Mouse (Mus musculus) MEL (cell line): ENCODE data around the gene Dcun1d2. TPM values are rescaled to one million over a fixed set of nuclear protein-coding genes. Genes with fewer than 3 reads are reported as not detected.

ENCODE experiments used
- DNase-seq: peaks from one replicate; pipeline ENCODE4 v3.0.0; 2011; ENCODE audit warnings: low read depth, low spot score
- H3K27ac ChIP-seq: 2 replicates; pipeline ENCODE4 v1.5.1; 2012; ENCODE audit warnings: low read depth, mild to moderate bottlenecking, control low read depth, low read length, moderate library complexity; ENCODE audit not compliant: control insufficient read depth
- H3K27me3 ChIP-seq, 2 experiments: fragments of 150-350 bp in 1 of 2; sonication (generic) in 1 of 2; 2 replicates each; pipeline ENCODE4 v1.6.1; 2012; ENCODE audit warnings: low read length in 2 of 2, mild to moderate bottlenecking in 2 of 2, improper control_type of control experiment in 1 of 2, moderate library complexity in 1 of 2; ENCODE audit not compliant: insufficient read depth in 2 of 2, control insufficient read depth in 1 of 2
- H3K36me3 ChIP-seq, 2 experiments: 2 replicates each; pipeline ENCODE4 v1.6.1; 2012 to 2014; ENCODE audit warnings: low read length in 2 of 2, improper control_type of control experiment in 1 of 2, inconsistent platforms in 1 of 2, mild to moderate bottlenecking in 1 of 2; ENCODE audit not compliant: insufficient read depth in 2 of 2, control insufficient read depth in 1 of 2
- H3K4me1 ChIP-seq, 2 experiments: fragments of 150-350 bp in 1 of 2; sonication (generic) in 1 of 2; 2 replicates each; pipeline ENCODE4 v1.6.1; 2012; ENCODE audit warnings: low read length in 2 of 2, improper control_type of control experiment in 1 of 2, mild to moderate bottlenecking in 1 of 2; ENCODE audit not compliant: insufficient read depth in 2 of 2, control insufficient read depth in 1 of 2
- H3K4me3 ChIP-seq, 2 experiments: fragments of 150-350 bp in 1 of 2; sonication (generic) in 1 of 2; 2 replicates each; pipeline ENCODE4 v1.5.1; 2012; ENCODE audit warnings: low read depth in 2 of 2, low read length in 2 of 2, mild to moderate bottlenecking in 2 of 2, moderate library complexity in 2 of 2, control low read depth in 1 of 2, improper control_type of control experiment in 1 of 2; ENCODE audit not compliant: control insufficient read depth in 1 of 2, insufficient read depth in 1 of 2
- H3K79me2 ChIP-seq: 2 replicates; pipeline ENCODE4 v1.6.1; 2012; ENCODE audit warnings: mild to moderate bottlenecking, low read length, moderate library complexity; ENCODE audit not compliant: control insufficient read depth, poor library complexity, insufficient read depth
- H3K9ac ChIP-seq: 2 replicates; pipeline ENCODE4 v1.6.1; 2012; ENCODE audit warnings: low read depth, mild to moderate bottlenecking, control low read depth, low read length, moderate library complexity; ENCODE audit not compliant: control insufficient read depth, poor library complexity, severe bottlenecking
- H3K9me3 ChIP-seq: fragments of 150-350 bp; sonication (generic); replicated peaks from 2 replicates; pipeline ENCODE4 v1.6.1; 2012; ENCODE audit warnings: mild to moderate bottlenecking, low read length, improper control_type of control experiment, moderate library complexity; ENCODE audit not compliant: insufficient read depth
- BHLHE40 ChIP-seq: IDR thresholded peaks from 2 replicates; pipeline ENCODE4 v1.6.1; 2012; ENCODE audit warnings: low read depth, mild to moderate bottlenecking, inconsistent platforms, low read length, improper control_type of control experiment, borderline replicate concordance
- CHD1 ChIP-seq: IDR thresholded peaks from 2 replicates; pipeline ENCODE4 v1.6.1; 2012; ENCODE audit warnings: low read depth, mild to moderate bottlenecking, inconsistent platforms, low read length, improper control_type of control experiment
- E2F4 ChIP-seq: IDR thresholded peaks from 2 replicates; pipeline ENCODE4 v1.6.1; 2011; ENCODE audit warnings: low read depth, low read length, improper control_type of control experiment, borderline replicate concordance
- ETS1 ChIP-seq: IDR thresholded peaks from 2 replicates; pipeline ENCODE4 v1.6.1; 2012; ENCODE audit warnings: low read depth, mild to moderate bottlenecking, inconsistent platforms, low read length, improper control_type of control experiment, moderate library complexity
- HCFC1 ChIP-seq: IDR thresholded peaks from 2 replicates; pipeline ENCODE4 v1.6.1; 2012; ENCODE audit warnings: low read depth, mild to moderate bottlenecking, inconsistent platforms, low read length, improper control_type of control experiment, moderate library complexity
- KAT2A ChIP-seq: conservative IDR thresholded peaks from 2 replicates; pipeline ENCODE4 v1.6.1; 2012; ENCODE audit warnings: low read depth, low read length, improper control_type of control experiment, inconsistent platforms
- MXI1 ChIP-seq: IDR thresholded peaks from 2 replicates; pipeline ENCODE4 v1.6.1; 2011; ENCODE audit warnings: mild to moderate bottlenecking, low read depth, low read length, improper control_type of control experiment
- MYB ChIP-seq: IDR thresholded peaks from 2 replicates; pipeline ENCODE4 v1.6.1; 2011; ENCODE audit warnings: mild to moderate bottlenecking, low read depth, low read length, improper control_type of control experiment
- MYC ChIP-seq: IDR thresholded peaks from 2 replicates; pipeline ENCODE4 v1.6.1; 2011; ENCODE audit warnings: low read depth, mild to moderate bottlenecking, low read length, improper control_type of control experiment, moderate library complexity
- NELFE ChIP-seq: IDR thresholded peaks from 2 replicates; pipeline ENCODE4 v1.6.1; 2011; ENCODE audit warnings: low read depth, low read length, improper control_type of control experiment
- NRF1 ChIP-seq: IDR thresholded peaks from 2 replicates; pipeline ENCODE4 v1.6.1; 2014; ENCODE audit warnings: low read depth, mild to moderate bottlenecking, inconsistent platforms, low read length, improper control_type of control experiment, moderate library complexity; ENCODE audit not compliant: poor library complexity, insufficient read depth, severe bottlenecking
- POLR2AphosphoS2 ChIP-seq: IDR thresholded peaks from 2 replicates; pipeline ENCODE4 v1.6.1; 2011; ENCODE audit warnings: low read length, improper control_type of control experiment
- POLR2AphosphoS5 ChIP-seq: IDR thresholded peaks from 2 replicates; pipeline ENCODE4 v1.6.1; 2012; ENCODE audit warnings: low read depth, borderline replicate concordance, mild to moderate bottlenecking, inconsistent platforms, low read length, moderate library complexity, mixed read lengths
- SIN3A ChIP-seq: IDR thresholded peaks from 2 replicates; pipeline ENCODE4 v1.6.1; 2012; ENCODE audit warnings: low read length, improper control_type of control experiment, inconsistent platforms
- SMC3 ChIP-seq: IDR thresholded peaks from 2 replicates; pipeline ENCODE4 v1.6.1; 2011; ENCODE audit warnings: low read depth, low read length, improper control_type of control experiment
- UBTF ChIP-seq: IDR thresholded peaks from 2 replicates; pipeline ENCODE4 v1.6.1; 2012; ENCODE audit warnings: low read depth, mild to moderate bottlenecking, inconsistent platforms, low read length, improper control_type of control experiment, moderate library complexity, borderline replicate concordance; ENCODE audit not compliant: insufficient read depth
- ZC3H11A ChIP-seq: IDR thresholded peaks from 2 replicates; pipeline ENCODE4 v1.6.1; 2012; ENCODE audit warnings: low read depth, mild to moderate bottlenecking, inconsistent platforms, low read length, improper control_type of control experiment
- ZNF384 ChIP-seq: IDR thresholded peaks from 2 replicates; pipeline ENCODE4 v1.6.1; 2012; ENCODE audit warnings: low read depth, mild to moderate bottlenecking, inconsistent platforms, low read length, improper control_type of control experiment
- polyA plus RNA-seq, 2 experiments: library from polyadenylated mRNA; stranded (reverse) in 1 of 2; unstranded in 1 of 2; fragments of >175 nt in 1 of 2; fragments of >200 nt in 1 of 2; gene quantifications; 2 replicates each; pipeline versions ENCODE4 v1.2.1 to v1.2.4; 2012; ENCODE audit warnings: low replicate concordance in 2 of 2, low read depth in 1 of 2; ENCODE audit not compliant: insufficient read length in 2 of 2, insufficient read depth in 1 of 2, missing spikeins in 1 of 2
- total RNA-seq: library from RNA; depleted of rRNA; stranded (reverse); fragments of 300-350 nt; gene quantifications from 2 replicates; pipeline ENCODE4 v1.2.3, GENCODE M21; 2012

Dcun1d2 gene
- total and polyA plus RNA-seq, 3 experiments: 19.1 to 19.9 TPM; not detected in 1

DNA sequence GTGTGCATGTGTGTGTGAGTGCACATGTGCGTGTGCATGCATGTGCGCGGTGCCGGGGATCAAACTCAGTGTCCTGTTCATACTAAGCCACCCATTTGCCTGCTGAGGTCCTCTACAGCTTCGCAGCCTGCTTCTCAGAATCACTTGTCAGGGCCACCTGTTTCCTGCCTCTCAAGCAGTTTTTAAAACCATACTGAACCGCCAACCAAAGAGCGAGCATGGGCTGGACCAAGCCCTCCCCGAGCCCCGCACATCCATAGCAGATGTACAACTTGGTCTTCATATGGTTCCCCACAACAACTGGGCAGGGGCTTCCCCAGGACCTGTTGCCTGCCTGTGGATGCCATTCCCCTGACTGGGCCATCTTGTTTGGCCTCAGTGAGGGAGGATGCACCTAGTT lies 47.9 kb downstream of the Dcun1d2 start:
- H3K4me3 ChIP-seq: no peak overlapping the region
- peaks cover 0 to 4% of the 10 kb centered on the region in 2 experiments; a peak in 3 of 4 replicates for H3K27me3 ChIP-seq
- no peaks in the 10 kb centered on the region for H3K4me1 ChIP-seq
- H3K9ac ChIP-seq: no peak overlapping the region
- DNase-seq: no peak
- H3K27ac ChIP-seq: no peak overlapping the region
- H3K9me3 ChIP-seq: no peaks in the 10 kb centered on the region
- H3K36me3 ChIP-seq: no peaks in the 10 kb centered on the region
- no peak for TF ChIP-seq POLR2AphosphoS2
- TF ChIP-seq NELFE: no peak
- TF ChIP-seq NRF1: no peak
- no peak for TF ChIP-seq ZNF384
- no peak for TF ChIP-seq ZC3H11A
- no peak for TF ChIP-seq POLR2AphosphoS5
- TF ChIP-seq BHLHE40: no peak
- no peak for TF ChIP-seq E2F4
- no peak for TF ChIP-seq ETS1
- TF ChIP-seq HCFC1: no peak
- TF ChIP-seq MYB: no peak
- no peak for TF ChIP-seq SIN3A
- TF ChIP-seq MXI1: no peak
- H3K79me2 ChIP-seq: no peaks in the 10 kb centered on the region

DNA sequence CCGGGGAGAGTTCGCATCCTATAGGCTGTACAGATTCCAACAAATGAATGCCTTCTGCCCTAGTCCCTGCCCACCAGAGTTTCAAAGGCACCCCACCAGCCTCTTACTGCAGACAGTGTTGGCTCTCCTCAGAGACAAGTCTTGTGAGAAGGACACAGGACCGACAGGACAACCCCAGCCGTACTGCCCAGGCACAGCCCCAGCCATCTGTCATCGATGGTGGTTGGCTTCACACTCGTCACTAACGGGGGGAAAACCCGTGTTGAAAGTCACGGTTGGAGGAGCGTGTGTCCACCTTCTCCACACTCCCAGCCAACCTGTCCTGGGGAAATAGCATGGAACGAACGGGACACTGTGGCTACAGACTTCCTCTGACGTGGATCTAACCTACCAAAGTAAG lies 53.1 kb downstream of the Dcun1d2 start:
- Histone ChIP-seq H3K79me2 (no peaks in the 10 kb centered on the region), H3K9me3 (no peaks in the 10 kb centered on the region), H3K36me3 (no peaks in the 10 kb centered on the region), H3K27me3 (peaks cover 15 to 24% of the 10 kb centered on the region in 2 experiments), H3K4me1 (no peaks in the 10 kb centered on the region), H3K4me3 (no peak overlapping the region), H3K27ac (no peak overlapping the region), H3K9ac (no peak overlapping the region)
- DNase-seq: no peak
- TF ChIP-seq SIN3A: no peak
- TF ChIP-seq UBTF: no peak
- no peak for TF ChIP-seq CHD1
- TF ChIP-seq KAT2A: no peak
- TF ChIP-seq MYC: no peak
- no peak for TF ChIP-seq BHLHE40
- no peak for TF ChIP-seq MXI1
- TF ChIP-seq HCFC1: no peak
- TF ChIP-seq SMC3: no peak
- no peak for TF ChIP-seq POLR2AphosphoS5
